Mouse (Mus musculus) CH12.LX (cell line): Measurements from ENCODE around the gene Gm11938. TPM values are rescaled to one million over a fixed set of nuclear protein-coding genes. Genes with fewer than 3 reads are reported as not detected.

Experiments
- DNase-seq: peaks from one replicate; pipeline ENCODE4 v3.0.0-alpha.2; 2013; ENCODE audit errors: extremely low read depth
- H3K27ac ChIP-seq: 2 replicates; pipeline ENCODE4 v1.5.1; 2012; ENCODE audit warnings: low read depth, mild to moderate bottlenecking, control low read depth, moderate library complexity; ENCODE audit not compliant: insufficient read depth
- H3K27me3 ChIP-seq: replicated peaks from 2 replicates; pipeline ENCODE3; 2012; ENCODE audit warnings: inconsistent platforms
- H3K36me3 ChIP-seq, 2 experiments: replicated peaks in 1 of 2; 2 replicates each; pipeline versions ENCODE3 to v1.6.1; 2012; ENCODE audit warnings: inconsistent platforms in 1 of 2, low read length in 1 of 2, mild to moderate bottlenecking in 1 of 2, mixed read lengths in 1 of 2, moderate library complexity in 1 of 2; ENCODE audit not compliant: control insufficient read depth in 1 of 2, insufficient read depth in 1 of 2
- H3K4me1 ChIP-seq, 2 experiments: 2 replicates each; pipeline ENCODE4 v1.6.1; 2012; ENCODE audit warnings: inconsistent platforms in 1 of 2, moderate library complexity in 1 of 2; ENCODE audit not compliant: insufficient read depth in 2 of 2, control insufficient read depth in 1 of 2
- H3K4me2 ChIP-seq: 2 replicates; pipeline ENCODE4 v1.6.1; 2012; ENCODE audit warnings: low read depth, mild to moderate bottlenecking, control low read depth; ENCODE audit not compliant: poor library complexity, insufficient read depth, severe bottlenecking
- H3K4me3 ChIP-seq, 3 experiments: fragments of 150-350 bp in 1 of 3; sonication (generic) in 1 of 3; replicated peaks in 1 of 3; 2 replicates each; pipeline versions ENCODE3 to v1.5.1; 2011 to 2012; ENCODE audit warnings: low read depth in 2 of 3, low read length in 2 of 3, mild to moderate bottlenecking in 2 of 3, moderate library complexity in 2 of 3, control low read depth in 1 of 3, improper control_type of control experiment in 1 of 3, inconsistent platforms in 1 of 3, mixed read lengths in 1 of 3; ENCODE audit not compliant: poor library complexity in 1 of 3
- H3K79me2 ChIP-seq: replicated peaks from 2 replicates; pipeline ENCODE4 v1.6.1; 2012; ENCODE audit warnings: mild to moderate bottlenecking, moderate library complexity; ENCODE audit not compliant: control insufficient read depth, poor library complexity, insufficient read depth, severe bottlenecking; ENCODE audit errors: extremely low read depth
- H3K9ac ChIP-seq: 2 replicates; pipeline ENCODE4 v1.6.1; 2012; ENCODE audit warnings: low read depth, mild to moderate bottlenecking, control low read depth, moderate library complexity; ENCODE audit not compliant: insufficient read depth
- H3K9me3 ChIP-seq: replicated peaks from 2 replicates; pipeline ENCODE3; 2012; ENCODE audit warnings: low read length, inconsistent platforms, mixed read lengths
- CTCF ChIP-seq, 2 experiments: IDR thresholded peaks in 1 of 2; conservative IDR thresholded peaks in 1 of 2; 2 replicates each; pipeline ENCODE4 v1.5.1; 2011 to 2012; ENCODE audit warnings: low read depth in 2 of 2, low read length in 2 of 2, improper control_type of control experiment in 1 of 2, inconsistent platforms in 1 of 2, mild to moderate bottlenecking in 1 of 2, moderate library complexity in 1 of 2
- ELF1 ChIP-seq: IDR thresholded peaks from 2 replicates; pipeline ENCODE4 v1.6.1; 2014; ENCODE audit warnings: low read depth, mild to moderate bottlenecking, inconsistent platforms, low read length, improper control_type of control experiment
- JUN ChIP-seq: IDR thresholded peaks from 2 replicates; pipeline ENCODE4 v1.6.1; 2011; ENCODE audit warnings: low read depth, mild to moderate bottlenecking, low read length, improper control_type of control experiment, moderate library complexity; ENCODE audit not compliant: insufficient read depth
- JUND ChIP-seq: conservative IDR thresholded peaks from 2 replicates; pipeline ENCODE4 v1.6.1; 2011; ENCODE audit warnings: low read depth, low read length, improper control_type of control experiment
- MAFK ChIP-seq: IDR thresholded peaks from 2 replicates; pipeline ENCODE4 v1.6.1; 2011; ENCODE audit warnings: low read length, improper control_type of control experiment; ENCODE audit not compliant: insufficient replicate concordance
- MAZ ChIP-seq: IDR thresholded peaks from 2 replicates; pipeline ENCODE4 v1.6.1; 2012; ENCODE audit warnings: low read depth, mild to moderate bottlenecking, inconsistent platforms, low read length, improper control_type of control experiment, moderate library complexity
- MEF2A ChIP-seq: IDR thresholded peaks from 2 replicates; pipeline ENCODE4 v1.6.1; 2014; ENCODE audit warnings: low read depth, mild to moderate bottlenecking, inconsistent platforms, low read length, improper control_type of control experiment, borderline replicate concordance
- MXI1 ChIP-seq: IDR thresholded peaks from 2 replicates; pipeline ENCODE4 v1.6.1; 2011; ENCODE audit warnings: mild to moderate bottlenecking, low read depth, low read length, improper control_type of control experiment
- NELFE ChIP-seq: IDR thresholded peaks from 2 replicates; pipeline ENCODE4 v1.6.1; 2011; ENCODE audit warnings: low read depth, low read length, improper control_type of control experiment
- PAX5 ChIP-seq: IDR thresholded peaks from 2 replicates; pipeline ENCODE4 v1.6.1; 2012; ENCODE audit warnings: low read length, inconsistent platforms, mixed read lengths
- POLR2A ChIP-seq: IDR thresholded peaks from 2 replicates; pipeline ENCODE4 v1.6.1; 2011; ENCODE audit warnings: low read depth, mild to moderate bottlenecking, improper control_type of control experiment, low read length
- RAD21 ChIP-seq: IDR thresholded peaks from 2 replicates; pipeline ENCODE4 v1.6.1; 2011; ENCODE audit warnings: low read depth, mild to moderate bottlenecking, low read length, improper control_type of control experiment, moderate library complexity
- SIN3A ChIP-seq: IDR thresholded peaks from 2 replicates; pipeline ENCODE4 v1.6.1; 2012; ENCODE audit warnings: low read length, improper control_type of control experiment, inconsistent platforms
- TBP ChIP-seq: conservative IDR thresholded peaks from 2 replicates; pipeline ENCODE4 v1.6.1; 2011; ENCODE audit warnings: low read depth, low read length, improper control_type of control experiment
- TCF12 ChIP-seq: IDR thresholded peaks from 2 replicates; pipeline ENCODE4 v1.6.1; 2014; ENCODE audit warnings: low read depth, mild to moderate bottlenecking, inconsistent platforms, low read length, improper control_type of control experiment
- UBTF ChIP-seq: IDR thresholded peaks from 2 replicates; pipeline ENCODE4 v1.6.1; 2012; ENCODE audit warnings: low read depth, mild to moderate bottlenecking, inconsistent platforms, low read length, improper control_type of control experiment, moderate library complexity
- USF1 ChIP-seq: IDR thresholded peaks from 2 replicates; pipeline ENCODE4 v1.6.1; 2014; ENCODE audit warnings: low read depth, mild to moderate bottlenecking, inconsistent platforms, low read length, improper control_type of control experiment
- USF2 ChIP-seq: conservative IDR thresholded peaks from 2 replicates; pipeline ENCODE4 v1.6.1; 2011; ENCODE audit warnings: low read depth, low read length, improper control_type of control experiment
- ZNF384 ChIP-seq: IDR thresholded peaks from 2 replicates; pipeline ENCODE4 v1.6.1; 2012; ENCODE audit warnings: low read depth, low read length, improper control_type of control experiment, inconsistent platforms
- dilution Hi-C: fragments of 300-500 bp; cut with MboI; formaldehyde crosslinking; loops from 2 replicates; pipeline ENCODE4 v1.14.3; 2020; ENCODE audit warnings: low sequenced_read_pairs; ENCODE audit not compliant: extremely low pct_unique_long_range_greater_than_20kb, extremely low pct_ligation_motif_present
- in situ Hi-C: fragments of 300-500 bp; cut with MboI; formaldehyde crosslinking; loops from 3 replicates; pipeline ENCODE4 v1.14.3; 2019; ENCODE audit warnings: low sequenced_read_pairs, low pct_ligation_motif_present, low pct_unique_long_range_greater_than_20kb, mixed read lengths
- polyA plus RNA-seq: library from polyadenylated mRNA; unstranded; fragments of >175 nt; gene quantifications from 2 replicates; pipeline ENCODE4 v1.2.1, GENCODE M21; 2012; ENCODE audit warnings: low read depth; ENCODE audit not compliant: insufficient read length
- total RNA-seq, 2 experiments: library from RNA; depleted of rRNA; stranded (reverse); fragments of 300-350 nt in 1 of 2; fragments of >200 nt in 1 of 2; gene quantifications; 2 replicates each; pipeline ENCODE4 v1.2.3; 2012 to 2014

Gene Gm11938
- total and polyA plus RNA-seq, 3 experiments, result not detected

DNA sequence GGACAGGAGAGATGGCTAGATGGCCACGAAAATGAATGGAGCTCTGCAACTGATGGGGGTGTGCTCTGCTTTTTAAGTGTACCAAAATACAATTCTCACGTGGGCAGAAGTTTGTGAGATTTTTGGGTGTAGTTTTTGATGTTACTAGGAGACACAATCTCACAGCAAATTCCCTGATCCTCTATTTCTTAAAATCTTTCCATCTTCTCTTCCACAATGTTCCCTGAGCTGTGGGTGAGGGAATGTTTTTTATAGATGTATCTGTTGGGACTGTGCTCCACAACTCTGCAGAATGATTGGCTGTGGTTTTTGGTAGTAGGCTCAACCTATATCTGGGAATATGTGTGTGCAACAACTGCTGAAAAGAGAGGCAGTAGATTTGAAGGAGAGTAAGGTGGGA lies 30.2 kb upstream of the Gm11938 start:
- no peaks in the 10 kb centered on the region for H3K9me3 ChIP-seq
- H3K4me1 ChIP-seq, result no peaks in the 10 kb centered on the region
- DNase-seq, result no peak
- H3K27me3 ChIP-seq, result peaks cover 83% of the 10 kb centered on the region
- no peak overlapping the region for H3K4me3 ChIP-seq
- dilution Hi-C loops, result no loop called here
- H3K36me3 ChIP-seq, result no peaks in the 10 kb centered on the region
- TF ChIP-seq RAD21 (no peak), ZNF384 (no peak), TCF12 (no peak), TBP (no peak), MEF2A (no peak), JUND (no peak), CTCF (conservative IDR thresholded peaks at IDR 0.05 in 1 of 2, IDR thresholded peaks at IDR 0.05 in 1 of 2; ENCODE audit: low read depth in 2 of 2, low read length in 2 of 2) (no peak), PAX5 (no peak), MAFK (no peak), USF1 (no peak), USF2 (no peak), ELF1 (no peak)
- TF ChIP-seq, all 38 proteins: peak for 0
- H3K27ac ChIP-seq, result no peak overlapping the region
- H3K9ac ChIP-seq, result no peak overlapping the region
- H3K4me2 ChIP-seq, result no peak overlapping the region
- in situ Hi-C loops, result no loop called here
- H3K79me2 ChIP-seq, result no peaks in the 10 kb centered on the region

DNA sequence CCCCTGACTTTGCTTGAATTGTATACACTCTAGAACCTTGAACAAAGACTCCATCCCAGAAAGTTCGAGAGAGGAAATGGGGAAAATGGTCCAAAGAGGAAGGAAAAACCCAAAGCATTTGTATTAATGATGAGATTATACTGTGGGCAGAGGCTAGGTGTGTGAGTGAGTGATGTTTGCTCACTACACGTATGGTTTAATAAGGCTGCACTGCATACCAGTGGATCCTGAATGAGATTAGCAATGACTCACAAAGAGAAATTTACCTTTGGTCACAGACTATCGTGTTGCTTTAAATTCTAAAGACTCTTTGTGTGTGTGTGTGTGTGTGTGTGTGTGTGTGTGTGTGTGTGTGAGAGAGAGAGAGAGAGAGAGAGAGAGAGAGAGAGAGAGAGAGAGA lies 27.8 kb upstream of the Gm11938 start:
- no peak for DNase-seq
- H3K27ac ChIP-seq, result no peak overlapping the region
- in situ Hi-C loops, result no loop called here
- no peaks in the 10 kb centered on the region for H3K36me3 ChIP-seq
- H3K9ac ChIP-seq, result no peak overlapping the region
- 0 out of 4 replicates have a peak, but pooled peaks cover 0 to 2% of the 10 kb centered on the region in 2 experiments for H3K4me1 ChIP-seq
- H3K4me3 ChIP-seq, result no peak overlapping the region
- no peaks in the 10 kb centered on the region for H3K79me2 ChIP-seq
- TF ChIP-seq NELFE, result no peak
- no peak for TF ChIP-seq MXI1
- TF ChIP-seq UBTF, result no peak
- TF ChIP-seq ZNF384, result no peak
- TF ChIP-seq POLR2A, result no peak
- TF ChIP-seq MAZ, result no peak
- no peak for TF ChIP-seq JUN
- TF ChIP-seq TCF12, result no peak
- no peak for TF ChIP-seq SIN3A
- H3K27me3 ChIP-seq, result peaks cover 74% of the 10 kb centered on the region
- no peak overlapping the region for H3K4me2 ChIP-seq
- dilution Hi-C loops, result no loop called here
- no peaks in the 10 kb centered on the region for H3K9me3 ChIP-seq
